Mouse (Mus musculus) bone marrow, adult 2 months (tissue): Measurements from ENCODE around the gene Kpna7. TPM values are rescaled to one million over a fixed set of nuclear protein-coding genes. Genes with fewer than 3 reads are reported as not detected.
A peak's percentile ranks its signal among the peaks of the same experiment; 100 is the strongest.
"Not testable (repeated sequence)": the region's sequence is repeated elsewhere in the genome, so short reads cannot be mapped to it uniquely, and the experiment has no call there.

Experiments used
- H3K27ac ChIP-seq: fragments of 200-500 bp; 2 replicates; pipeline ENCODE4 v1.5.1; 2012; ENCODE audit warnings: low read depth, mild to moderate bottlenecking, control low read depth, inconsistent platforms, low read length; ENCODE audit not compliant: control insufficient read depth, poor library complexity, insufficient read depth
- H3K4me1 ChIP-seq: fragments of 200-500 bp; 2 replicates; pipeline ENCODE4 v1.6.1; 2011; ENCODE audit warnings: low read length; ENCODE audit not compliant: control insufficient read depth, insufficient read depth
- H3K4me3 ChIP-seq: fragments of 200-500 bp; replicated peaks from 2 replicates; pipeline ENCODE3; 2011; ENCODE audit warnings: mild to moderate bottlenecking, low read depth, low read length, control low read depth; ENCODE audit not compliant: control insufficient read depth
- CTCF ChIP-seq: fragments of 200-500 bp; IDR thresholded peaks from 2 replicates; pipeline ENCODE4 v1.5.1; 2011; ENCODE audit warnings: low read length, control low read depth; ENCODE audit not compliant: control insufficient read depth, insufficient read depth
- POLR2A ChIP-seq: fragments of 200-500 bp; IDR thresholded peaks from 2 replicates; pipeline ENCODE4 v1.6.1; 2011; ENCODE audit warnings: low read depth, mild to moderate bottlenecking, control low read depth, low read length, borderline replicate concordance; ENCODE audit not compliant: control insufficient read depth
- WGBS: fragments of 180-500 bp; shearing (Covaris S2); methylation state at CpG from one replicate; pipeline ENCODE4 v1.1.7; 2018; 5-methylcytosine and 5-hydroxymethylcytosine counted together
- polyA plus RNA-seq: library from polyadenylated mRNA; stranded (reverse); fragments of >200 nt; gene quantifications from 2 replicates; pipeline ENCODE4 v1.2.4, GENCODE M21; 2011; ENCODE audit warnings: low replicate concordance; ENCODE audit not compliant: missing spikeins, insufficient read depth, insufficient read length

Gene Kpna7
- polyA plus RNA-seq, 1 experiment: 7.0 TPM

GRCm38 (mm10) chr5:145113416-145113815 lies 29.6 kb upstream of the Kpna7 start:
- 5% methylated on average over 2 of the region's 2 CpGs for WGBS
- Histone ChIP-seq H3K27ac (peak overlapping the region; percentile 39), H3K4me3 (peak overlapping the region; percentile 99)

GRCm38 (mm10) chr5:145112566-145112965 lies 28.7 kb upstream of the Kpna7 start:
- 77% methylated on average over 8 of the region's 8 CpGs for WGBS

More at GRCm38 (mm10) chr5:145113416-145113815, 29.6 kb upstream of the Kpna7 start:
- H3K4me1 ChIP-seq: no peaks in the 10 kb centered on the region; the same call in 1 of the 2 replicates
- TF ChIP-seq POLR2A: no peak

GRCm38 (mm10) chr5:145110401-145110800 lies 26.6 kb upstream of the Kpna7 start:
- TF ChIP-seq CTCF (no peak), POLR2A (no peak)
- Histone ChIP-seq H3K4me1 (no peaks in the 10 kb centered on the region), H3K4me3 (no peak overlapping the region), H3K27ac (no peak overlapping the region)
- 85% methylated on average over 6 of the region's 6 CpGs for WGBS

More at GRCm38 (mm10) chr5:145112566-145112965, 28.7 kb upstream of the Kpna7 start:
- TF ChIP-seq CTCF (no peak), POLR2A (no peak)
- no peaks in the 10 kb centered on the region; the same call in 1 of the 2 replicates for H3K4me1 ChIP-seq
- no peak overlapping the region for H3K27ac ChIP-seq
- H3K4me3 ChIP-seq: no peak overlapping the region

DNA sequence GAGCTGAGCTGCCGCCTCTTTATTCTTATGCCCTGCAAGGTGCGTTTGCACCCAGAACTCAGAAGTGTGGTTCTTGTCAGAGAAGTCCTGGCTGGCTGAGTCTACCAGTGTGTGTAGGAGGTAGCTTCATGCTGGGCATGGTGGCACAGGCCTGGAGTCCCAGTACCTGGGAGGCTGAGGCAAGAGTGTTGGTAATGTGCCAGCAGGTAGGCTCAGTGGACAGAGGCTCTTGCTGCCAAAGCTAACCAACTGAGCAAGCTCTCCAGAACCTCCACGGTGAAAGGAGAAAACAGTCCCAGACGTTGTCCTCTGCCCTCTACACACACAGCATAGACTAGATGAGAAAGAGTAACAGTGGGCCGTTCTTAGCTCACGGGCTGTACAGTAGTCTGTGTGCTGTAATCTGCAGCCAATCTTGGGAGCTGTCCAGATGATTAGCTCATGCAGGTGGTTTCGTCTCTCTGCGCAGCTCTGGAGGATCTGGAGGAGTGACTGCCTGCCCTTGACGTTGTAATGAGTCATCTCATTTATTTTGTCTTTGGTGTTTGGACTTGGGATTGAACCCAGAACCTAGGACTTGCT lies 22.0 kb upstream of the Kpna7 start:
- no peaks in the 10 kb centered on the region for H3K4me1 ChIP-seq
- no peak overlapping the region for H3K27ac ChIP-seq
- H3K4me3 ChIP-seq: no peak overlapping the region
- TF ChIP-seq POLR2A: no peak
- no peak for TF ChIP-seq CTCF
- 84% methylated on average over 9 of the region's 9 CpGs for WGBS

- no peak for TF ChIP-seq CTCF
- no peak for TF ChIP-seq POLR2A
- WGBS: 95% methylated on average over 9 of the region's 9 CpGs
- H3K4me3 ChIP-seq: no peak overlapping the region
- no peak overlapping the region for H3K27ac ChIP-seq
- no peaks in the 10 kb centered on the region for H3K4me1 ChIP-seq
Observed at GRCm38 (mm10) chr5:145104328-145104727, 20.5 kb upstream of the Kpna7 start.

DNA sequence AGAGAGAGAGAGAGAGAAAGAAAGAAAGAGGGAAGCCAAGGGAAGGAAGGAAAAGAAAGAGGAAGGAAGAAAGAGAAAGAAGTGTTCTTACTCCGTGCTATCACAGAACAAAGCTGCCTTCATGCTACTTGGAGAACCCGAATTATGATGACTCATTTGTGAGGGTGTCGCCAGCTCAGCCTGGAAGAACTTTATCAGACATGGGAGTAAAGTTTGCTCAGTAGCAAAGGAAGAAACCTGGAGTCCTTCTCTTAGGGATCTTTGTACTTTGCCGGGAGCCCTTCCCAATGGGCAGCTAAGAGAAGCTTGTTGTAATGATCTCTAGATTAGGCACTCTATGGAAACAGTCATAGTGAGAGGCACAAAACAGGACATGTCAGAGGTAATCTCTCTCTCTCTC lies 18.9 kb upstream of the Kpna7 start:
- TF ChIP-seq CTCF: no peak
- TF ChIP-seq POLR2A: no peak
- no peaks in the 10 kb centered on the region for H3K4me1 ChIP-seq
- no peak overlapping the region for H3K4me3 ChIP-seq
- whole genome bisulfite sequencing: 39% methylated on average over 4 of the region's 4 CpGs
- no peak overlapping the region for H3K27ac ChIP-seq

GRCm38 (mm10) chr5:145101451-145101850 lies 17.6 kb upstream of the Kpna7 start:
- H3K4me1 ChIP-seq: not testable (repeated sequence)
- WGBS: 92% methylated on average over 11 of the region's 11 CpGs

GRCm38 (mm10) chr5:145100960-145101359 lies 17.1 kb upstream of the Kpna7 start:
- WGBS: 92% methylated on average over 9 of the region's 9 CpGs
- Histone ChIP-seq H3K4me1 (no peaks in the 10 kb centered on the region), H3K27ac (no peak overlapping the region), H3K4me3 (no peak overlapping the region)
- TF ChIP-seq POLR2A: no peak
- TF ChIP-seq CTCF: no peak

More at GRCm38 (mm10) chr5:145101451-145101850, 17.6 kb upstream of the Kpna7 start:
- H3K27ac ChIP-seq, H3K4me3 ChIP-seq: not testable (repeated sequence)

DNA sequence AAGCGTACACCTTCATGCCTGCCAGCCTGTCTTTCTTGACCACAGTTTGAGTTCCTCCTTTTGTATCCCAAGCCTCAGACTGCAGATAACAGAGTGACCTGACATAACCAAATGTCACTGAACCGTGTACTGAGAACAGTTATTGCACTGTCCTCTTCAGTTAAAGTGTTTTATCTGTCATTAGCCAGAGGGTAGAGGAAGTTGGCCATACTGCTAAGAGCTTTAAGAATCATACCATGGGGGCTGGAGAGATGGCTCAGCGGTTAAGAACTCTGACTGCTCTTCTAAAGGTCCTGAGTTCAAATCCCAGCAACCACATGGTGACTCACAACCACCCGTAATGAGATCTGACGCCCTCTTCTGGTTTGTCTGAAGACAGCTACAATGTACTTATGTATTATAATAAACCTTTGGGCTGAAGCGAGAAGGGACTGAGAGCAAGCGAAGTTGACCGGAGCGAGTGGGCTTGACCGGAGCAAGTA lies 14.6 kb upstream of the Kpna7 start:
- Histone ChIP-seq H3K27ac (no peak overlapping the region), H3K4me1 (no peaks in the 10 kb centered on the region), H3K4me3 (no peak overlapping the region)
- TF ChIP-seq CTCF: no peak
- no peak for TF ChIP-seq POLR2A
- 63% methylated on average over 10 of the region's 10 CpGs for WGBS
